Mouse (Mus musculus) T-helper 17 cell (primary cell): Measurements from ENCODE around the gene Qsox1.

ENCODE experiments used
- in situ Hi-C, 2 experiments: fragments of 300-600 bp; cut with MboI, MseI; formaldehyde crosslinking; loops; 1 replicate in 1 of 2; 2 replicates in 1 of 2; pipeline ENCODE4 v1.15.1; 2025; ENCODE audit warnings: high pct_unique_total_duplicates in 2 of 2

Qsox1 gene

GRCm38 (mm10) chr1:155812581-155813499, at the start of gene Qsox1:
TSS of gene Qsox1 (minus strand) at chr1:155812889.
- in situ Hi-C loops: no loop called here

GRCm38 (mm10) chr1:155854926-155855702, 42.4 kb upstream of the Qsox1 start:
- in situ Hi-C loops: no loop called here

- in situ Hi-C loops: no loop called here
Observed at GRCm38 (mm10) chr1:155853009-155853408, 40.3 kb upstream of the Qsox1 start.

- in situ Hi-C loops: no loop called here
Observed at GRCm38 (mm10) chr1:155844235-155844634, 31.5 kb upstream of the Qsox1 start.

GRCm38 (mm10) chr1:155843538-155843937, 30.8 kb upstream of the Qsox1 start:
- in situ Hi-C loops: no loop called here

- in situ Hi-C loops: no loop called here
Observed at GRCm38 (mm10) chr1:155835667-155836066, 23.0 kb upstream of the Qsox1 start.

GRCm38 (mm10) chr1:155833610-155834009, 20.9 kb upstream of the Qsox1 start:
- in situ Hi-C loops: no loop called here

GRCm38 (mm10) chr1:155831958-155832357, 19.3 kb upstream of the Qsox1 start:
- in situ Hi-C loops: no loop called here

GRCm38 (mm10) chr1:155830861-155831260, 18.2 kb upstream of the Qsox1 start:
- in situ Hi-C loops: no loop called here

GRCm38 (mm10) chr1:155827703-155828295, 15.1 kb upstream of the Qsox1 start:
- in situ Hi-C loops: no loop called here

- in situ Hi-C loops: no loop called here
Observed at GRCm38 (mm10) chr1:155826803-155827395, 14.2 kb upstream of the Qsox1 start.

GRCm38 (mm10) chr1:155825940-155826716, 13.4 kb upstream of the Qsox1 start:
- in situ Hi-C loops: no loop called here

- in situ Hi-C loops: no loop called here
Observed at GRCm38 (mm10) chr1:155820646-155821045, 8.0 kb upstream of the Qsox1 start.

GRCm38 (mm10) chr1:155816167-155816566, 3.5 kb upstream of the Qsox1 start:
- in situ Hi-C loops: no loop called here

- in situ Hi-C loops: no loop called here
Observed at GRCm38 (mm10) chr1:155811995-155812580, 601 bp downstream of the Qsox1 start.

- in situ Hi-C loops: no loop called here
Observed at GRCm38 (mm10) chr1:155810616-155811015, 2.1 kb downstream of the Qsox1 start.

GRCm38 (mm10) chr1:155809706-155810442, 2.8 kb downstream of the Qsox1 start:
- in situ Hi-C loops: no loop called here

GRCm38 (mm10) chr1:155808261-155808660, 4.4 kb downstream of the Qsox1 start:
- in situ Hi-C loops: no loop called here

- in situ Hi-C loops: no loop called here
Observed at GRCm38 (mm10) chr1:155805607-155806006, 7.1 kb downstream of the Qsox1 start.
